In the genomic region with DNA sequence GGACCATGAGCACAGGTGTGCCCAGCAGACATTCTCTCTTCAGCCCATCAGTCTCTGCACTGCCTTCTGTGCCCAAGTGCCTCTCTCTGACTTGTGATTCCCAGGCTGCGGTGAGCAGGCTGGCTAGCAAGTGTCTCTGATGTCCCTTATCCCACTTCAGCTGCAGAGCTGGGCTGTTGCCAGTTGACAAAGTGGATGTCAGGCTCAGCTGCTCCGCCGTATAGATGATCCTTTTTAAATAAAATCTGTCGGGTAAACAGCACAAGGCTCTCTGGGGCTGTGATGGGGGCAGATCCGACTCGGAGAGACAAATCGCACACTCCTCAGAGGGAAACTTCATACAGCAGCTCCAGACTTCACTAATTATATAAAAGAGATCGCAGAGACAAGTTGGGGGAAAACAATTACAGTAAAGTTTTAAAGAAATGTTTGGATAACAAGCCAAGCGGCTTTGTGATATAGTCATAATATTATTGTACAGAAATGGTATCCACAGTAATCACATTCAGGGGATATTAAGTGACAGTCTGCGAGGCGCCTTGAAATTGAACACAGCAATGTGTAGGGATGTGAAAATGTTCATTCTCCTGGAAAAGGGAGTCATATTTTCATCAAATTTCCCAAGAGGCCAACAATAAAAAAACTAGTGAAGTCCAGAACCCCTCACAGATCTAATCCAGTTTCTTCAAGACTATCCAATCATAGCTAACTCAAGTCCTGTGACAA, we compare ENCODE assay signal across 26 mouse cellular contexts. TPM values are rescaled to one million over a fixed set of nuclear protein-coding genes. Genes with fewer than 3 reads are reported as not detected.
A peak's percentile ranks its signal among the peaks of the same experiment; 100 is the strongest.
DNase-seq lines count a peak whose midpoint lies in the region; ATAC-seq and TF ChIP-seq lines count a peak whose summit lies in the region.
"Had no signal": no experiment of that assay in that cellular context is flagged by ENCODE, and none has a peak within 500 bp of the region (broad histone marks: within the 10 kb centered on the region; RNA-seq: fewer than 3 reads in every experiment).

No protein-coding gene starts in this region.

- no peaks in the 10 kb centered on the region for H3K36me3 ChIP-seq in forebrain, embryonic 14.5 days (ENCODE audit: control insufficient read depth, insufficient read depth, low read length)
- H3K36me3 ChIP-seq in forebrain, embryonic 11.5 days (ENCODE audit: control insufficient read depth, insufficient read depth, low read length) = no peaks in the 10 kb centered on the region
- H3K36me3 ChIP-seq in hindbrain, postnatal 0 days (ENCODE audit: insufficient read depth, low read length) = no peaks in the 10 kb centered on the region
- no peaks in the 10 kb centered on the region for H3K36me3 ChIP-seq in hindbrain, embryonic 10.5 days
- H3K36me3 ChIP-seq in midbrain, postnatal 0 days (ENCODE audit: insufficient read depth, low read length) = no peaks in the 10 kb centered on the region
- H3K36me3 ChIP-seq in midbrain, embryonic 11.5 days (ENCODE audit: control insufficient read depth, insufficient read depth, low read length) = no peaks in the 10 kb centered on the region
- no peaks in the 10 kb centered on the region for H3K36me3 ChIP-seq in thymus, adult 2 months (ENCODE audit: control insufficient read depth, insufficient read depth, low read length)
- H3K36me3 ChIP-seq: G1E; heart, embryonic 13.5 days; kidney, embryonic 15.5 days; limb, embryonic 12.5 days; liver, embryonic 13.5 days; lung, embryonic 15.5 days; midbrain, embryonic 12.5 days had no signal

- H3K27ac ChIP-seq in forebrain, embryonic 14.5 days (ENCODE audit: low read depth, low read length) = no peak overlapping the region
- H3K27ac ChIP-seq in forebrain, embryonic 11.5 days (ENCODE audit: low read depth, low read length) = no peak overlapping the region
- no peak overlapping the region for H3K27ac ChIP-seq in hindbrain, postnatal 0 days
- no peak overlapping the region for H3K27ac ChIP-seq in hindbrain, embryonic 10.5 days
- no peak overlapping the region for H3K27ac ChIP-seq in midbrain, postnatal 0 days (ENCODE audit: low read depth, low read length)
- H3K27ac ChIP-seq in midbrain, embryonic 11.5 days (ENCODE audit: low read depth, low read length) = no peak overlapping the region
- H3K27ac ChIP-seq in thymus, adult 2 months (ENCODE audit: control insufficient read depth, insufficient read depth, low read length) = no peak overlapping the region
- H3K27ac ChIP-seq: heart, embryonic 13.5 days; kidney, embryonic 15.5 days; limb, embryonic 12.5 days; liver, embryonic 13.5 days; lung, embryonic 15.5 days; macrophage; midbrain, embryonic 12.5 days had no signal

- no peak overlapping the region for H3K4me2 ChIP-seq in forebrain, embryonic 14.5 days (ENCODE audit: low read length)
- no peak overlapping the region for H3K4me2 ChIP-seq in forebrain, embryonic 11.5 days (ENCODE audit: low read depth, low read length, severe bottlenecking)
- no peak overlapping the region for H3K4me2 ChIP-seq in hindbrain, postnatal 0 days (ENCODE audit: low read depth, low read length)
- no peak overlapping the region for H3K4me2 ChIP-seq in midbrain, postnatal 0 days (ENCODE audit: low read depth, low read length, poor library complexity, severe bottlenecking)
- H3K4me2 ChIP-seq in midbrain, embryonic 11.5 days = no peak overlapping the region
- H3K4me2 ChIP-seq: heart, embryonic 13.5 days; kidney, embryonic 15.5 days; limb, embryonic 12.5 days; liver, embryonic 13.5 days; lung, embryonic 15.5 days; midbrain, embryonic 12.5 days had no signal

- H3K9ac ChIP-seq in forebrain, embryonic 14.5 days (ENCODE audit: low read length) = no peak overlapping the region
- no peak overlapping the region for H3K9ac ChIP-seq in forebrain, embryonic 11.5 days (ENCODE audit: low read length)
- H3K9ac ChIP-seq in hindbrain, postnatal 0 days (replicated peaks; ENCODE audit: low read length) = no peak overlapping the region
- H3K9ac ChIP-seq in midbrain, postnatal 0 days (replicated peaks; ENCODE audit: low read length, poor library complexity, severe bottlenecking) = no peak overlapping the region
- H3K9ac ChIP-seq in midbrain, embryonic 11.5 days (ENCODE audit: low read length) = no peak overlapping the region
- H3K9ac ChIP-seq: heart, embryonic 13.5 days; kidney, embryonic 15.5 days; limb, embryonic 12.5 days; liver, embryonic 13.5 days; lung, embryonic 15.5 days; midbrain, embryonic 12.5 days had no signal

- no peaks in the 10 kb centered on the region for H3K9me3 ChIP-seq in forebrain, embryonic 14.5 days (replicated peaks; ENCODE audit: control insufficient read depth, low read length)
- no peaks in the 10 kb centered on the region for H3K9me3 ChIP-seq in forebrain, embryonic 11.5 days (ENCODE audit: control insufficient read depth, low read length)
- H3K9me3 ChIP-seq in hindbrain, postnatal 0 days (ENCODE audit: low read length) = no peaks in the 10 kb centered on the region
- no peaks in the 10 kb centered on the region for H3K9me3 ChIP-seq in hindbrain, embryonic 10.5 days
- no peaks in the 10 kb centered on the region for H3K9me3 ChIP-seq in midbrain, postnatal 0 days (ENCODE audit: low read length)
- no peaks in the 10 kb centered on the region for H3K9me3 ChIP-seq in midbrain, embryonic 11.5 days (ENCODE audit: control insufficient read depth, low read length)
- H3K9me3 ChIP-seq: G1E; heart, embryonic 13.5 days; kidney, embryonic 15.5 days; limb, embryonic 12.5 days; liver, embryonic 13.5 days; lung, embryonic 15.5 days; midbrain, embryonic 12.5 days had no signal

- H3K4me3 ChIP-seq in forebrain, embryonic 14.5 days (ENCODE audit: low read depth, low read length) = no peak overlapping the region
- no peak overlapping the region for H3K4me3 ChIP-seq in forebrain, embryonic 11.5 days (ENCODE audit: low read depth, low read length)
- H3K4me3 ChIP-seq in hindbrain, postnatal 0 days (ENCODE audit: low read length) = no peak overlapping the region
- H3K4me3 ChIP-seq in hindbrain, embryonic 10.5 days = no peak overlapping the region
- H3K4me3 ChIP-seq in midbrain, postnatal 0 days (ENCODE audit: low read depth, low read length) = no peak overlapping the region
- H3K4me3 ChIP-seq in midbrain, embryonic 11.5 days (ENCODE audit: low read depth, low read length) = no peak overlapping the region
- H3K4me3 ChIP-seq in thymus, adult 2 months (ENCODE audit: control insufficient read depth, insufficient read depth, low read length) = no peak overlapping the region
- H3K4me3 ChIP-seq: heart, embryonic 13.5 days; kidney, embryonic 15.5 days; limb, embryonic 12.5 days; liver, embryonic 13.5 days; lung, embryonic 15.5 days; midbrain, embryonic 12.5 days had no signal

- peak; percentile 47 for DNase-seq in forebrain, embryonic 14.5 days (ENCODE audit: low spot score)
- no peak for DNase-seq in forebrain, embryonic 11.5 days (ENCODE audit: low spot score)
- DNase-seq in hindbrain, postnatal 0 days (ENCODE audit: low spot score) = peak; percentile 36
- DNase-seq in hindbrain, embryonic 10.5 days (ENCODE audit: low spot score) = no peak
- DNase-seq in midbrain, postnatal 0 days (ENCODE audit: low spot score) = peak; percentile 30
- no peak for DNase-seq in midbrain, embryonic 11.5 days (ENCODE audit: low spot score, missing footprints)
- DNase-seq in brain, embryonic 14.5 days (ENCODE audit: low read depth) = peak; percentile 75
- no peak for DNase-seq in thymus, adult 2 months
- DNase-seq: adrenal gland, postnatal 25 days; cerebellum, adult 18-20 months; cerebellum, postnatal 25 days; embryo, embryonic 11 days; gastrocnemius, postnatal 10 days; heart, adult 18-20 months; layer of hippocampus, adult 9-11 months; liver, embryonic 13.5 days; right cerebral cortex, adult 18-20 months; thymus, postnatal 4 days had no signal

- no peak for TF ChIP-seq CTCF in hindbrain, postnatal 0 days (IDR thresholded peaks at IDR 0.05; ENCODE audit: low read depth)
- no peak for TF ChIP-seq CTCF in midbrain, postnatal 0 days (IDR thresholded peaks at IDR 0.05)
- no peak for TF ChIP-seq CTCF in brain, embryonic 14.5 days (IDR thresholded peaks at IDR 0.05; ENCODE audit: borderline replicate concordance, extremely low read depth, insufficient read depth, insufficient read length)
- TF ChIP-seq CTCF in thymus, adult 2 months (IDR thresholded peaks at IDR 0.05; ENCODE audit: borderline replicate concordance, control insufficient read depth, extremely low read depth, insufficient read depth, low read length, poor library complexity) = no peak

- 67% methylated on average over 11 of the region's 11 CpGs for WGBS in forebrain, embryonic 14.5 days
- WGBS in forebrain, embryonic 11.5 days = 85% methylated on average over 11 of the region's 11 CpGs
- WGBS in hindbrain, postnatal 0 days = 53% methylated on average over 11 of the region's 11 CpGs
- 82% methylated on average over 11 of the region's 11 CpGs for WGBS in hindbrain, embryonic 10.5 days
- WGBS in midbrain, postnatal 0 days = 62% methylated on average over 11 of the region's 11 CpGs
- 78% methylated on average over 11 of the region's 11 CpGs for WGBS in midbrain, embryonic 11.5 days
- 86% methylated on average over 11 of the region's 11 CpGs for WGBS in thymus, adult 2 months

- H3K27me3 ChIP-seq in forebrain, embryonic 14.5 days (replicated peaks; ENCODE audit: control insufficient read depth, insufficient read depth, low read length) = no peaks in the 10 kb centered on the region
- no peaks in the 10 kb centered on the region for H3K27me3 ChIP-seq in forebrain, embryonic 11.5 days (ENCODE audit: control insufficient read depth, insufficient read depth, low read length)
- no peaks in the 10 kb centered on the region for H3K27me3 ChIP-seq in hindbrain, postnatal 0 days (ENCODE audit: insufficient read depth, low read length)
- no peaks in the 10 kb centered on the region for H3K27me3 ChIP-seq in hindbrain, embryonic 10.5 days (ENCODE audit: insufficient read depth, poor library complexity, severe bottlenecking)
- H3K27me3 ChIP-seq in midbrain, postnatal 0 days (ENCODE audit: insufficient read depth, low read length) = no peaks in the 10 kb centered on the region
- no peaks in the 10 kb centered on the region for H3K27me3 ChIP-seq in midbrain, embryonic 11.5 days (ENCODE audit: control insufficient read depth, insufficient read depth, low read length)
- H3K27me3 ChIP-seq in thymus, adult 2 months (ENCODE audit: control insufficient read depth, insufficient read depth, low read length) = no peaks in the 10 kb centered on the region
- H3K27me3 ChIP-seq: kidney, embryonic 15.5 days; limb, embryonic 12.5 days; liver, embryonic 13.5 days; lung, embryonic 15.5 days; midbrain, embryonic 12.5 days had no signal

- TF ChIP-seq POLR2A in brain, embryonic 14.5 days (IDR thresholded peaks at IDR 0.05; ENCODE audit: borderline replicate concordance, extremely low read depth, insufficient read depth, insufficient read length, poor library complexity, severe bottlenecking) = no peak
- no peak for TF ChIP-seq POLR2A in thymus, adult 2 months (IDR thresholded peaks at IDR 0.05; ENCODE audit: control insufficient read depth, extremely low read depth, insufficient read depth, low read length, poor library complexity)

- 0 out of 2 replicates have a peak, but pooled peaks have one; percentile 32 for ATAC-seq in forebrain, embryonic 14.5 days
- ATAC-seq in forebrain, embryonic 11.5 days (replicated peaks; ENCODE audit: low FRiP score) = no peak
- no peak for ATAC-seq in hindbrain, postnatal 0 days
- ATAC-seq in midbrain, postnatal 0 days (ENCODE audit: low FRiP score) = no peak
- ATAC-seq in midbrain, embryonic 11.5 days (ENCODE audit: low FRiP score) = no peak
- ATAC-seq: intestine, postnatal 0 days had no signal

- H3K4me1 ChIP-seq in forebrain, embryonic 14.5 days (ENCODE audit: control insufficient read depth, insufficient read depth, low read length) = no peaks in the 10 kb centered on the region
- H3K4me1 ChIP-seq in forebrain, embryonic 11.5 days (replicated peaks; ENCODE audit: control insufficient read depth, insufficient read depth, low read length) = no peaks in the 10 kb centered on the region
- H3K4me1 ChIP-seq in hindbrain, postnatal 0 days (ENCODE audit: insufficient read depth, low read length) = no peaks in the 10 kb centered on the region
- no peaks in the 10 kb centered on the region for H3K4me1 ChIP-seq in hindbrain, embryonic 10.5 days (replicated peaks)
- no peaks in the 10 kb centered on the region for H3K4me1 ChIP-seq in midbrain, postnatal 0 days (ENCODE audit: insufficient read depth, low read length)
- no peaks in the 10 kb centered on the region for H3K4me1 ChIP-seq in midbrain, embryonic 11.5 days (ENCODE audit: control insufficient read depth, insufficient read depth, low read length)
- no peaks in the 10 kb centered on the region for H3K4me1 ChIP-seq in thymus, adult 2 months (replicated peaks; ENCODE audit: control insufficient read depth, insufficient read depth, low read length)
- H3K4me1 ChIP-seq: heart, embryonic 13.5 days; limb, embryonic 12.5 days; lung, embryonic 15.5 days; midbrain, embryonic 12.5 days had no signal

RNA-seq across cellular contexts. Expression of gene Exoc4, which starts 59.2 kb away (rescaled TPM):
- polyA plus RNA-seq in forebrain, embryonic 14.5 days (2014; fragmentation: Nextera tagmentation; extraction: Ambion mirVana) = 35.8 and 42.6 TPM in 2 replicates
- polyA plus RNA-seq in forebrain, embryonic 11.5 days (2014; fragmentation: Nextera tagmentation; extraction: Ambion mirVana) = 38.8 and 41.2 TPM in 2 replicates
- 60.2 and 70.6 TPM in 2 replicates for total RNA-seq in hindbrain, postnatal 0 days (2014; rRNA removed)
- polyA plus RNA-seq in hindbrain, postnatal 0 days (2015; fragmentation: Nextera tagmentation; extraction: Ambion mirVana) = 26.6 and 30.0 TPM in 2 replicates
- polyA plus RNA-seq in hindbrain, embryonic 10.5 days (2016; fragmentation: Nextera tagmentation; extraction: Ambion mirVana) = 35.9 and 36.7 TPM in 2 replicates
- 69.8 and 72.5 TPM in 2 replicates for total RNA-seq in midbrain, postnatal 0 days (2014; rRNA removed)
- polyA plus RNA-seq in midbrain, postnatal 0 days (2015; fragmentation: Nextera tagmentation; extraction: Ambion mirVana) = 26.6 and 29.5 TPM in 2 replicates
- polyA plus RNA-seq in midbrain, embryonic 11.5 days (2014; fragmentation: Nextera tagmentation; extraction: Ambion mirVana) = 28.7 and 33.2 TPM in 2 replicates
- 13.6 and 31.5 TPM in 2 replicates for polyA plus RNA-seq in brain, embryonic 14.5 days (2012; rRNA removed)
- polyA plus RNA-seq in thymus, adult 2 months (2012; rRNA removed) = 11.4 and 12.7 TPM in 2 replicates

Comparison
In these comparisons a context has a peak if more than half of its experiments do, and no peak if none do; other contexts are left out.
1. DNase-seq: peak in forebrain, embryonic 14.5 days (single experiment), hindbrain, postnatal 0 days (single experiment), midbrain, postnatal 0 days (single experiment) and brain, embryonic 14.5 days (single experiment); none in forebrain, embryonic 11.5 days (single experiment), hindbrain, embryonic 10.5 days (single experiment), midbrain, embryonic 11.5 days (single experiment) and thymus, adult 2 months (single experiment).